Mouse (Mus musculus) E14TG2a.4 (cell line): ENCODE results near the gene Gpr146.

ENCODE experiments used
- CTCF ChIP-seq: conservative IDR thresholded peaks from 2 replicates; pipeline ENCODE4 v1.5.1; 2014; ENCODE audit warnings: low read length
- NANOG ChIP-seq: IDR thresholded peaks from 2 replicates; pipeline ENCODE4 v1.6.1; 2014; ENCODE audit warnings: borderline replicate concordance, low read length, mixed read lengths
- POU5F1 ChIP-seq: IDR thresholded peaks from 2 replicates; pipeline ENCODE4 v1.6.1; 2014; ENCODE audit warnings: low read length, borderline replicate concordance

DNA sequence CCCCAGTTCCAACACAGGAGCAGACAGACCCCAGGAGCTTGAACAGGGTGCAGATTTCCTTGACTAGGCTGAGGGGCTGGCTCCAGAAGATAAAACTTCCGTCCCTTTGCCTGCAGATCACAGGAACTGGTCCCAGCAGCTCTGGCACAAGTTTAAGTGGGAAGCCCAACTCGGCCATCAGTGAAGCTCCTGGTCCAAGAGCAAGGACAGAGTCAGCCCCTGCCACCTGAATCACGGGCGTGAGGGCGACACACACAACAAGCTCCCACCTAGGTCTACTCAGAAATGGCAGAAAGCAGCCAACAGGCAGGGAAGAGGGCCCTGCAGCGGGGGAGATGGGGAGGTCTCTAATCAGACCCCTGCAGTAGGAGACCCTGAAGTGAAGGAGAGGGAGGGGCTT, 7.2 kb upstream of the Gpr146 start:
- TF ChIP-seq CTCF (no peak), POU5F1 (no peak), NANOG (no peak)
